Mouse (Mus musculus) kidney, postnatal 10 days (tissue): ENCODE data around the gene Gm45717.
A peak's percentile ranks its signal among the peaks of the same experiment; 100 is the strongest.

Experiments
- DNase-seq: peaks from one replicate; pipeline ENCODE4 v3.0.0; 2021; ENCODE audit warnings: mixed read lengths

Gene Gm45717

DNA sequence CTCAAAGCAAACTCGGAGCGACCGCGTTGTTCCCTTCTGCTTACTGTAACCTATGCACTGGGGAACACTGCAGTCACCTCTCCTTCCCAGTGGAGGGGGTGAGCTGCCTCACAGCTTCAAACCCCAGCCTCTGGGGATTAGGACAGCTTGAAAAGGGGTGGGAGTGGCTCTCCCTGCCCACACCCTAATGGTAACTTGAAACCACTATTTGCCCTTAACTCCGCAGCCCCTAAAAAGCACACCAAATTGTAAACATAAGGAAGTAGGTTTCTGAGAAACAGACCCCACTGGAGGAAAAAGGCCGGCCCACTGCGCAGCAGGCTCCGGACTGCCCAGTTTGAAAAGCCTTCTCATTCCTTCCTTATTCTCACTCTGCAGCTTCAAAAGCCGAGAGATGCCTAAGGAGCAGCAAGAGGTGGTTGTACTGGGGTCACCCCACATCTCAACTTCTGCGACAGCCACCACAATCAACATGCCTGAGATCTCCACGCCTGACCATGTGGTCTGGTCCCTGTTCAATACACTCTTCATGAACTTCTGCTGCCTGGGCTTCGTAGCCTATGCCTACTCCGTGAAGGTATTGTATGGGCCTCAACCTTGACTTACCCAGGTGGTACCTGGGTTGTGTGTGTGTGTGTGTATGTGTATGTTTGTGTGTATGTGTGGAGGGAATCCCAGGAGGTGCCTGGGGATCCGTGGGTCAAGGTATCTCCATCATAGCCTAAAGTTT is 12.3 kb upstream of the Gm45717 start:
- DNase-seq = peak; percentile 39

DNA sequence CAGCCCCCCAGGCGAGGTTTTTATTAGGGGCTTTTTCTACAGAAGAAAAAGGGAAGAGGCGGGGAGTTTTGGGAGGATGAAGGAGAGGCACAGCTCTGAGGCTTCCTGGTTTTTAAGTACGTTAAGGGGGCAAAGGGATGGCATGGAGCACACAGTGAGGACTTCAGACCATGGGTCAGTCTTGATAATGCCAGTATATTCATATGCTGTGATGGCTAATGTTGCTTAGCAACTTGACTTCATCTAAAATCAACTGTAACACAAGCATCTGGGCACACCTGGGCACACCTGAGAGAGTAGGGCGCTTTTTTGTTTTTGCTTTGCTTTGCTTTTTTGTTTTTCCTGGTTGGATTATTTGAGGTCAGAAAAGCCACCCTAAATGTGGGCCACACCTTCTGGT is 11.2 kb upstream of the Gm45717 start, which contains the start of gene Ifitm1:
Gene Ifitm1, plus strand, starts transcription at position 301 of the 400 bp plus-strand sequence.
- no peak for DNase-seq

DNA sequence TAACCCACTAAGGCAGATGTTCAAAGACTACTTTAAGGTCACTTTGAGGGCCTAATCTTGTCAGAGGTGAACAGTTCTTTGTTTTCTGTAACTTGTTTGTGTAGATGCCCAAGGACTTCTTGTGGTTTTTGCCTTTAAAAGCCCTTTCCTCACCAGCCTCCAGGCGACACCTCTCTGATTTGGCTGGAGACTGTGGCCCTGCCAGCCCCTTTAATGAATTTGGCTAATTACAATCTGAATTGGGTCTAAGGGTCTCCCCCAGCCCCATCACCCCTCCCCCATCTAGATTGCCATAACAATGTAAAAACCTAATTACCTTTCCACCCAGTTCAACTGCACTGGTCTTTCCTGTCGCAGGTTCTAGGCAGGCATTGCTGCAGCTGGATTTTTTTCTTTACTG is 7.0 kb upstream of the Gm45717 start:
- DNase-seq = no peak

DNA sequence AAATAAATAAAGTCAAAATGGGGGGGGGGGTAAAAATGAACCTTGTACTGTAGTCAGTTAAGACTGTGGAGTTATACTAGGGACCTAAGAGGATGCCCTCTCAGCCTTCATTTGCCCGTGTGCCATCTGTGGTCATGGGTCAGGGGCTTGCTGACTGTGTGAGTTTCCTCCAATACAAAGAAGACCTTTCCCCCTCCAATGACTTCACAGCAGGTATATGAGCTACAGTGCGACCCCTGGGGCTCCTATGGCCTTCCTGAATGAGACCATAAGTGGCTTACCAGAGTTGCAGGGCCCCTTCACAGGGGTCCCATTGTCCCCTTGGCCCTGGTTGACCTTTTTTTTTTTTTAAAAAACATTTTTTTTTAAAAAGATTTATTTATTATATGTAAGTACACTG is 5.7 kb upstream of the Gm45717 start:
- no peak for DNase-seq

DNA sequence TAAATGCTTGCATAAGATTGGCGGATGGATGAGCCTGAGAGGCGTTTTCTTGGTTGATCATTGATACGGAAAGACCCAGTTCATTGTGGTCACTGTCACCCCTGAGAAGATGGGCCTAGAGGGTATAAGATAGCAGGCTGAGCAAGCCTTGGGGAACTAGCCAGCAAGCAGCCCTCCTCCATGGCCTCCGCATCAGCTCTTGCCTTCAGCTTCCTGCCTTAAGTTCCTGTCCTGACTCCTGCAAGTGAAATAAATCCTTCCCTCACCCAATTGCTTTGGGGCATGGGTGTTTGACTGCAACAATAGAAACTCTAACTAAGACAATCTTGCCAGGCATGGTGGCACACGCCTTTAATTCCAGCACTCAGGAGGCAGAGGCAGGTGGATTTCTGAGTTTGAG is 4.3 kb upstream of the Gm45717 start:
- DNase-seq = no peak

DNA sequence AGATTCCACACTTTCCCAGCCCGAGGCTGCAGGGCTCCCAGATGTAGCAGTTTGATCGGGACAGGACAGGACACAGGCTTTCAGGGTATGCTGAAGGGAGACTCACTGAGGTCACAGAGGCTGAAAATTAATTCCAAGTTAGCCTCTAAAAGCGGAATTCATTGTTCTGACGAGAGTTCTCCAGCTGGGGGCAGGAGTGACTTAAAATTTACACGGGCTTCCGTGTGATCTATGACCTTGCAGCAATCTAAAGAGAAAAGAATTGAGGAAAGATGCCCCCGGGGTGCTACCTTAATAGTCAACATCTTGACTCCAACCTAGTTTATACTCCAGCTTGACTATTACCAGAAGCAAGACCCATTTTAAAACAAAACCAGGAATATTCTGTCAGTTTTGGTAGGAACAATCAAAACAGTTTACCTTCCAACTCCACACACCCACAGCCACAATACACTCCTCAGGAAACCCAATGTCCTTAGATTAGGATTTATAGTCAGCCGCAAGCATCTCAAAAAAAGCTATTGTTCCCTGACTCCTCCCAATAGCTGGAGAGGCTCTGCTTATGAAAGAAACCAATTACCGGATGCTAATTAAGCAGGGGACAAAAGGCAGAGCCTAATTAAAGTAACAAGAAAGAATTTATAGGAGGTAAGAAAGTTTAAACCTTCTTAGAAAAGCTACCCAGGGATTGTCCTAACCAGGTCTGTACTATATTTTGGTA is 3.6 kb upstream of the Gm45717 start:
- peak; percentile 81 for DNase-seq

DNA sequence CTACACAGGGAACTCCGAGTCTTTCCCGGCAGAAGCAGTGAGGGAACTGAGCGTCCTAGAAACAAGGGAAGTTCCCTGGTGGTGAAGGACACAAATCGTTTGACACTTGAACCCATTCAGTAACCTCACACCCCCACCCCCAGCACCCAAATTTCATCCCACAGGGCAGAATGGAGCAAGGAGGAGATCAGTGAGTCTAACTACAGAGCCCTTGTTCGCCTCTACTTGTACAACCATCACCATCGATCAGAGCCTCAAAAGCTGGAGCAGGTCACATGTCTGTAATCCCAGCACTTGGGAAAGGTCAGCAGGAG is 776 bp upstream of the Gm45717 start:
- DNase-seq = no peak

DNA sequence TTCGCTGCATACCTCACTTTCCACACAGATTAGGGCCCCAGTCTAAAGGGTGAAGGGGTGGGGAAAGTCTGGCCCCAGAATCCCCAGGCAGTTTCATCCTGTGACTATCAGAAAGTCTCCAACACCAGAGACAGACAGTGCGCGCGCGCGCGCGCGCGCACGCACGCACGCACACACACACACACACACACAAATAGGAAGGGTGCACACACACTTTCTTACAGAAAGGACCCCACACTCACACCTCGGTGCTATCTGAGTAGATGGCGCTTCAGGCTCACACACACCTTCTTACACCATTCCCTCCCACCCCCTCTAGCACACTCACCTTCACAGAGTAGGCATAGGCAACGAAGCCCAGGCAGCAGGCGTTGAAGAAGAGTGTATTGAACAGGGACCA is 395 bp downstream of the Gm45717 start:
- DNase-seq = peak; percentile 53

DNA sequence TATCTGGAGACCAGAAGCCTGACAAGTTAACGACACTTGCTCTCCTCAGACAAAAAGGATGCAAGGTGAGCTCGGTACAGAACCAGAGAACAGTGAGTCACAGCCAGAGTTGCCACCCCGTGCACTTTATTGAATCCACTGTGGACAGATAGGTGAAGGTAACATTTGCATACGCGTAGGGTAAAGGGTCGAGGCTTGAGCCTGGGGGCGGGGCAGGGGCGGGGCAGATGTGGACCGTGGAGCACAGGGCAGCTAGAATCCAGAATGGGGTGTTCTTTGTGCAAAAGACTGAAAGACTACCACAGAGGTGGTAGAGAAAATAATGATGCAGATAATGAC is 1.0 kb downstream of the Gm45717 start:
- DNase-seq = peak; percentile 67

DNA sequence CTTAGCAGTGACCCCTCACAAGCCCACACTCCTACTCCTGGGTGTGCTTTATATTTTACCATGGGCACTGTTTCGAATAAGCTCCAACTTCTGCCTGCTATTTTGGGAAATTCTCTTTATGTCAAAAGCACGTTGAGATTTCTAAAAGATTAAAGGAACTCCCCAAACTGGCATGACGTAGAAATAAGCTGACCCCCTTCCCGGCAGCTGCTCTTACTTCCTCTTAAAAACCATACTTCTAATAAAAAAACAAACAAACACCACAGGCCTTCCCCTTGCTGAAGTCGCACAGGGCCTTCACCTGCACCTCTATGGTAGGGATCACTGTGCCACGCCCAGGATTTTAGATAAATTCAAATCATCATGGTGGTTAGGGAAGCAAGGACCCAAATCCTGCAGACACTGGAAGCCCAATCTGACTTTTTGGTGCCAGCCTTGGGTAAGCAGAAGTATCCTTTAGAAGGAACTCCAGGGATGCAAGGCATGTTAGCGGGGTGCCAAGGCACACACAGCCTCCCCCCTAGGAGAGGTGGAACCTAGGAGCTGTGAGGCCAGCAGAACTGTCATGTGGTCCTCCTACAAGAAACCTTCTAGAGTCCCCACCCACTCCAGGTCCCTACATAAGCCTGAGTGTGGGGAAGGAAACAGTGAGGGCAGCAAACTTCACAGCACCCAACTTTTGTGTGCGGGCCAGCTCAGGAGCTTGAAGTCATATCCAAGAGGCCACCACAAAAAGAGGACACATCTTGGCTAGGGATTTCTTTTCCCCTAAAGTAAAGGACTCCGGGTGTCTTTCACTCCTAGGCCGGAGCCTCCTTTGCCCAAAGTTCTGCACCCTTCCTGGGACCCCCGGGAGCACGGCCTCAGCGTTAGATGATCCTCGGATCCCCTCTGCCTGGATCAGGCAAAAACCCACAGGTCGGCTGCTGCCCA is 1.7 kb downstream of the Gm45717 start:
- peak; percentile 25 for DNase-seq

DNA sequence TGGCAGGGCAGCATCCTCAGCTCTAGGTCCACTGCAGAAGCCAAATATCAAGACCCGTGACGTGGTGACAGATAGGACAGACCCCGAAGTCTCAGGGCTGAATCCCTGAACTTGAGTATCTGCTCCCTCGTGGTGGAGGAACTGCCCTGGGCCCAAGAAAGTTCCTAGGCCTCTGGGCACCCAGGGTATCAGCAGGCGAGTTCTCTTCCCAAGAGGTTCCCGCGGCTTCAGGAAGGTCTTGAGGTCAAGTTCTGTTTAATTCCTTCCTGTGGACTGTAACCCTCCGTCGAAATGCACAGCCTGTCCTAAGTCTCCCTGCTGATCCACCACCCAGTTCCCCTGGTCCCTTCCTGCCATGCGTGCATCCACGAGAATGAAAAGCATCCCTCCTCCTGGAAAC is 2.6 kb downstream of the Gm45717 start:
- DNase-seq = peak; percentile 18

DNA sequence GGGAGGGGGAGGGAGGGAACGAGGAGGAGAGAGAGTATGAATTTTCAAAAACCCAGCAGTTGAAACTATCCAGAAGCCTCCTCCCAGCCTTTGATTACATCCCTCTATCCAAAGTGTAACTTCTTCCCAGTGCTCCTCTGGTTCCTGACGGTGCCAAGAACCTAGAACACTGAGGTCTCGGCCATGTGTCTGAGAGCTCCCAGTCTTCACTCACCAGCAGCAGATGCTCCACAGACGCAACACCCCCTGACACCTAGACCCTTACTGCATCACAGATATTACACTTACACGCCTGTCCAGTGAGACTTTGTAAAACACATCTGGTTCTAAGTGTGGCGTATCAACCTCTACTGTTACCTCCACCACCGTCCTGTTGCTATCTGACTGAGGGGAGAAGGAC is 3.3 kb downstream of the Gm45717 start:
- DNase-seq = no peak

DNA sequence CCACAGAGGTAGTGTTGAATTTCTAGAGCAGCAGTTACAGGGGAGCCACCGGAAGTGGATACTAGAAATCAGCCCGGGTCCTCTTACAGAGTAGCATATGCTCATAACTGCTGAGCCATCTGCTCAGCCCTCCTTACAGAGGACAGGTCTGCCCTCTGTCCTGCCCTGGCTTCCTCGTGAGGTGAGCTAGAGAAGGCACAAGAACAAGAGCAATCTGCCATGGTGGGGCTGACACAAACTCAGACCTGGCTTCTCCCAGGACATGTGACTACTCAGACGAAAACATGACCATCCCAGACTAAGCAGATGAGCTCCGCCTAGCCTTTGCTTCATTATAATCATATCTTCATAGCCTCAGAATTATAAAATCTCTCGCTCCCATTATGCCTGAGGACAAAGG is 4.0 kb downstream of the Gm45717 start:
- no peak for DNase-seq

DNA sequence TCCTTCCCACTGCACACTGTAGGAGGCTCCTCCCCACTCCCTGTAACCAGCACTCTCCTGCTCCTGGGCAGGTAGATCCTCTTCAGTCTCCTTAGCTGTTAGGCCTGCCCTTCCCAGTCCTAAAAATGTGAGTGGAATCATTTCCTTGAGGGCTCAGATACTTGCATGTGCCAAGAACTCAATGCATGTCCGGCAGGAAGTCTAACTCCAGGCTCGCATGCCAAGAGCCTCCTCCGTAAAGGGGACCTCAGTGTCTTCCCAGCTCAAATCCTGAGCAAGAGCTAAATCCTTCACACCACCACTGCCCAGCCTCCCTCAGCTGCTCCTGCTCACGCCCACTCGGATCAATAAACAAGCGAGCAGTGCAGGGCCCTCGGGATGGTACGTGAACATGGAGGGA is 4.7 kb downstream of the Gm45717 start:
- peak; percentile 77 for DNase-seq

DNA sequence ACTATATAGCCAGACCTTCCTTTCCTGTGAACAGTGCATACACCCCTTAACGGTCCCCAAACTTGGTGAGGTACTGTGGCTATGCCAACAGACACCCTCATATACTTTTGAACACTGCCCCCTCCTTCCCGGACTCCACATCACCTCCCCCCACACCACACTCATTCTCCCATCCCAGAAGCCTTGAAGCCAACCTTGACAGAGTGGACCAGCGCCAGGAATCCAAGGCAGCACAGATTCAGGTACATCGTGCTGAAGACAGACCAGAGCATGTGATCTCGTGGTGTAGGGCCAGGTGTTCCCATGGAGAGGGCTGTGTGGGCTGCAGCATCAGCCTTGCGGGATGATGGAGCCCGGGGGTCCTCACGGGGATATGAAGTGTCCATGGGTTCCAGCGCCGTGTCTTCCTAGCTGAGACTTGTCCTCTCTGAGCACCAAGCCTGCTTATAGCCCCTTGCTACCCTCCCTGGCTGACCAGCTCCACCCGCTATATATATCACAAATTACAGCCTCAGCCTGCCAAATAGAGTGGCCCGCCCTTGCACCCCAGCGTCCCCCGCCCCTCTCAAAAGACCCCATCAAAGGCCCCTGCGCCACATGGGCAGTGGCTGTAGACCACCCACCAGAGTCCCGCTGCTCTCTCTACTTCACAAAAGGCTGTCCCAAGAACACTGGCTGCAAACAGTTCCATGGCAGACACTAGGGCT is 5.8 kb downstream of the Gm45717 start, which contains the start of gene Ifitm5:
Gene Ifitm5, minus strand, starts transcription at position 468 of the 707 bp plus-strand sequence.
- no peak for DNase-seq

DNA sequence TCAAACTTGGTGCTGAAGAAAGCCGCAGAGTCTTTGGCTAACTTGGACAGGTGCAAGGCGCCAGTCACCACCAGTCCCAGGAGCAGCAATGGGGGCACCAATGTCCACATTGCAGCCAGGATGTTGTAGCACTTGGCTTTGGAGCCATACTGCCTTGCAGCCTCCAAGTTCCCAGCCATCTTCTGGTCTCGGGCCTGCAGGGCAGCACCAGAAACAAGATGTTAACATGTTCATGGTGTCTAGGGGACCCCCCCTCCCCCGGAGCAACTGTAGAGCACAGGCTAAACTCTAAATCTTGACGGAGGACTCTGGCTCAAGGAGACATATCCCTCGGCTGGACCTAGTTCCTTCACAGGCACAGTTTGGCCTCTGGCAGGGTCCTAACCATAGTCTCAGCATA is 6.5 kb downstream of the Gm45717 start:
- DNase-seq = no peak

DNA sequence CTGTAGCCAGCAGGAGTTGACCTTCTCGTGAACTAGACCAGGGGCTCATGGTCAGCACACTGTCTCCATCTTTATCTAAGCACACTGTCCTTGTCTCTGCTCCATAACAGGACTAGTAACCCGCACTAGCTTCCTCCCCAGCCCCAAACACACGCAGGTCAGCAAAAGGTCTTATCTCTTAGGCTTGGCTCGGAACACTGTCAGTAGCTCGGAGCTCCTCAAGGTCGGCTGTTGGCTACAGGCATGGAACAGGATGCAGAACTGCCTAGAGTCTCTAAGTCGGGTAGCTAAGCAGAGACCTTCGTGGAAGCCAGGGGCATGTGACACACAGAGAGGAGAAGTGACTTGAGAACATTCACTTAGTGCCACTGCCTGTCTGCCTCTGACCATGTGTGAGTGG is 7.6 kb downstream of the Gm45717 start:
- no peak for DNase-seq

DNA sequence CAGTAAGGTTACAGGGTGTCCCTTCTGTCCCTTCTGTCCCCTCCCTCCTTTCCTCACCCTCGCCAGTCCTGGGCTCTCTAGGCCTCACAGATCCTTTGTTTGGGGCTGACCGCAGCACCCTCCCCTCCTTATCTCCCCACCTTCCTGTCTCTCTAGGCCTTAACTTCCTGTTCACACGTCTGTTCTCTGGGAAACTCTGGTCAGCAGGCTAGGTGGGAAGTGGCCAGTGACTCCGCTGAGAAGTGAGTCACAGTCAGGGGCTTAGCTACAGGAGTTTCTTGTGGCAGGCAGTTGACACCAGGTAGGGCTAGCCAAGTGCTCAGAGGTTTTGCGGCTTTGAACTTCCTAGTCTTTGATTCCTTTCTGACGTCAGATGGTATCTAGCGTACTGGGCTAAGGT is 8.8 kb downstream of the Gm45717 start:
- no peak for DNase-seq

DNA sequence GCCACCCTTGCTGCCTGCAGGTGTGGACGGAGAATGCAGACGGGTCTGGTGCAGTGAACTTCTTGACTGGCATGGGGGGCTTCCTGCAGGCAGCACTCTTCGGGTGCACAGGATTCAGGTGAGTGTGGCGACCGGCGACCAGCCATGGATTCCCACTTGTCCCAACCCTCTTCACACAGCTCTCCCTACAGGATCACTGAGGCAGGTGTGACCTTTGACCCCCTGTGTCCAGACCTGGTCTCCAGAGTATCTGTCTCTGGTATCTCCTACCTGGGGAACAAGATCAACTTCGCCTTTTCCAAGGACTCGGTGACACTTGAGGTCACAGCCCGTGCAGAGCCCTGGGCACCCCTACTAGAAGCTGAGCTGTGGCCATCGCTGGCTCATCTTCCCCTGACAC is 9.4 kb downstream of the Gm45717 start:
- DNase-seq = no peak

DNA sequence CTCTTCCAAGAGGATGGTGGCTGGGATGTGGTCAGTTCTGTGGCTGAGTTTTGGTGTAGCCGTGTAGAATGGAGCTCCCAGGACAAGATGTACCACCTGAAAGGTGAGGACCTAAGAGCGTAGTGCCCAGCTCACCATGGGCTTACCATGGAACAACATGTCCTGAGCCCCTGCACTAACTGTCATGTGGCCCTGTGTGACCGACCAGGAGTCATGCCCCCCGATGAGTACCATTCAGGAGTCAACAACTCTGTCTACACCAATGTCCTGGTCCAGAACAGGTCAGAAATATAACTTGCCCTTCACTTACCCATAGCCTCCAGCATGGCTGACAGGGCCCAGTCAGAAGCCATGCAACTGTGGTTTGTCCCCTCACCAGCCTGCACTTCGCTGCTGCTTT is 10.5 kb downstream of the Gm45717 start:
- no peak for DNase-seq

DNA sequence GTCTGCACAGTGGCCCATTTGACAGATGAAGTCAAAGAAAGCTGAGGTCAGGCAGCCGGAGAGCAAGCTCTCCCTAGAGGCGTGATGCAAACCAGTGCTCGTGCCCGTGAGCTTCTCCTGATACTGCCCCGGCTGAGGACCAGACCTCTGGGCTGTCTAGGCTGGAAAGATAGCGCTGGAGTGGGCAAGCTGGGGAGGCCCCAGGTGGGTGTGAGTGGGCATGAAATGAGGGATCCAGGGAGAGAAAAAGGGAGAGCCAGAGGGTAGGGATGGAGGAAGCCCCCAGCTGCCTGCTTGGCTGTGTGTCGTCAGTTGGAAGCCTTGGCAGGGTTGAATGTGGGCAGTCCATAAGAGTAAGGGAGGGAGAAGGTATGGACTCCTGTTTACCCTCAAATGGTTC is 11.5 kb downstream of the Gm45717 start:
- DNase-seq = no peak

DNA sequence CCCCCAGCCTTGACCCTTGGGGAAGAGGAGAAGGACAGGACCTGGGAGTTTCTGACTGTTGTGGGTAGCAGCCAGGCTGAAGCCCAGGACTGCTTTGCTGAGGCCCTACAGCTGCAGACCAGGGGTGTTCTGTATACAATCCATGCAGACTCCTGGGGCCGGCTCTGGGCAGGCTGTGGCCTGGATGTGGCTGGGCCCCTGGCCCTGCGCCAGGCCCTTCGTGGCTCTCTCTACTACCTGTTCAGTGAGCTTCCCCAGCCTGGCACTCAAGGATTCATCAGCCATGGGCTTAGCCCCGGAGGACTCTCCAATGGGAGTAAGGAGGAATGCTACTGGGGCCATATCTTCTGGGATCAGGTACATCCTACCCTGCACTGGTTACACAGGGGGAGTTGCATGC is 12.4 kb downstream of the Gm45717 start:
- DNase-seq = no peak

DNA sequence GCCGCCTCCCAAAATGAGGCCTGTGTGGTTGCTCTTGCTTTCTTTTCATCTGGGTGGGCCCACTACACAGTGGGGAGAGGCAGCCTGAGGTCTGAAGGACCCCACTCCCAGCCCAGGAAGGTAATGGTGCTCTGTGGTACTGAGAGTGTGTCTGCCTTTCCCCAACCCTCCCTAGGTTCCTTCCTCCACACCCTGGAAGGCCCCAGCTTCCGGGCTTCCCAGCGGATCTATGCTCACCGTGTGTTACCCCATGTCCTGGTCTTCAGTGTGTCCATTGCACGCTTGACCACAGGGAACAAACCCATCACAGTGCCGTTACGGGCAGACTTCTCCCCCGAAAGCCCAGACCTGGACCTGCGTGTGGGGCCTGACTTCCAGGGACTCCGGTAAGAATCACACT is 12.9 kb downstream of the Gm45717 start:
- DNase-seq = no peak
